Mouse (Mus musculus) layer of hippocampus, postnatal 36 days (tissue): ENCODE results near the gene Cd8a. TPM values are rescaled to one million over a fixed set of nuclear protein-coding genes. Genes with fewer than 3 reads are reported as not detected.
"Not testable (repeated sequence)": the region's sequence is repeated elsewhere in the genome, so short reads cannot be mapped to it uniquely, and the experiment has no call there.

Source experiments
- DNase-seq, 2 experiments: peaks; one replicate each; pipeline ENCODE4 v3.0.0; 2022
- total RNA-seq, 2 experiments: library from RNA; stranded (reverse); gene quantifications; 2 replicates each; pipeline ENCODE4 v1.2.3; 2021

Cd8a gene
- total RNA-seq = not detected

GRCm38 (mm10) chr6:71373249-71373775 is at the start of gene Cd8a:
TSS of gene Cd8a (plus strand) at chr6:71373427.
- no peak for DNase-seq

GRCm38 (mm10) chr6:71324816-71325215 is 48.4 kb upstream of the Cd8a start:
- no peak for DNase-seq

DNA sequence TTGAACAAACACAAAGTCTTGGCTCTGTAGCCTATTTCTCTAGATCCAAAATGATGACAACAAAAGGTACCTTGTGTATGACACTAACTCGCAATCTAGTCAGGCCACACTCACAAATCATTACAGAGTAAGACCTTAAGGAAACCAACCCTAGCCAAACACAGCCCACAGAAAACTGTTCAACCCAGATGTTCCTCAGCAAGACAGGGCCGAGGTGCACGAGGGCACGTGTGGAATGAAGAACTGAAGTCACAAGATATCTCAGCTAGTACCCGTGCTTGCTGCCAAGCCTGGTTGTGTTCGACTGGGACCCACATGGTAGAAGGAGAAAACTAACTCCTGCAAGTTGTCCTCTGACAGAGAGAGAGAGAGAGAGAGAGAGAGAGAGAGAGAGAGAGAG is 43.3 kb upstream of the Cd8a start:
- no peak for DNase-seq

GRCm38 (mm10) chr6:71330486-71330885 is 42.7 kb upstream of the Cd8a start:
- DNase-seq = no peak

DNA sequence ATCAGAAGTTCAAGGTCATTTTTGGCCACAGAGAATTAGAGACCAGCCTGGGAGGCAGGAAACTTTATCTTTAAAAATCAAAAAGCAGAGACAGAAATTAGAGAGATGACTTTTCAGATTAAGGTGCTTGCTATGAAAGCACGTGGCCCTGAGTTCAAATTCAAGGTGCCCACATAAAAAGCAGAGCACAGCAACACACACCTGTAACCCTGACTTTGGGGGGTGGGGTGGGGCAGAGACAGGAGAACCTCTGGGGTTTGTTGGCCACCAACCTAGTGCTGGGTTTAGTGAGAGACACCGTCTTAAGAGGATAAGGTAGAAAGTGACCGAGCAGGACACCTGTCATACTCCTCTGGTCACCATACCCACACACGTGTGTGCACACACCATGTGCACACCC is 41.7 kb upstream of the Cd8a start:
- DNase-seq = not testable (repeated sequence)

- DNase-seq = no peak
Measured at GRCm38 (mm10) chr6:71332236-71332965, 40.8 kb upstream of the Cd8a start.

GRCm38 (mm10) chr6:71333031-71333430 is 40.2 kb upstream of the Cd8a start:
- no peak for DNase-seq

GRCm38 (mm10) chr6:71333578-71334273 is 39.5 kb upstream of the Cd8a start:
- DNase-seq = no peak

DNA sequence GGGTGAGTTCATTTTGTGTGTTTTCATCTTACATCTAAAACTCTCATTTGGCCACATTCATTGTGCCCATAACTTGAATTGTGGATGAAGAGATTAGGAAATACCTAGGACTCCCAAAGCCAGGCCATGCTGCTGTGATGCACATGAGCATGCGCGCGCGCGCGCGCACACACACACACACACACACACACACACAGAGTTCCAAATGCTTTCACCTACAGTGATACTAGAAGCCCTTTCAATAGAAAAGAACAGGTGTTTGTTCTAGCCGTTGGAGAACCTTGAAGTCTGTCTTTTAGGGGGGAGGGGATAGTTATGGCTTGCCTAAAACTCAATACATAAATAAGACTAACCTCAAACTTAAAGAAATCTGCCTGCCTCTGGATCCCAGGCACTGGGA is 35.6 kb upstream of the Cd8a start:
- DNase-seq = no peak

DNA sequence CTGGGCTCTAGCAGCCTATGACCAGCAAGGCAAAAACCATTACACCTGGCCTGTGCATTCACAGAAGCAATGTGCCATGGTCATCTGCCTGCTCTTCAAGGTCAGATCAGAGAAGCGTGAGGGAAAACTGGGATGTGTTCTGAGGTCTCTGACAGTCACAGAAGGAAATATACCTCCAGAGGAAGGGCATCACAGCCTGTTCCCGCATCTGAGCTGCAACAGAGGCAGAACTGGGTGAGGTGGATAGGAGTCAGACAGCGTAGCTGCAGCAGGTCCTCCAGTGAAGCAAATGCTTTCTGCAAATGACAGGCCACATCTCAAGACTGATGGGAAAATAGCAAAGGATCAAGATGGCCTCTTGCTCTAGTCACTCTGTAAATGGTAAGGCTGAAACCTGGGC is 34.3 kb upstream of the Cd8a start:
- DNase-seq = no peak

GRCm38 (mm10) chr6:71339351-71339750 is 33.9 kb upstream of the Cd8a start:
- no peak for DNase-seq

GRCm38 (mm10) chr6:71341179-71341578 is 32.0 kb upstream of the Cd8a start:
- DNase-seq = no peak

DNA sequence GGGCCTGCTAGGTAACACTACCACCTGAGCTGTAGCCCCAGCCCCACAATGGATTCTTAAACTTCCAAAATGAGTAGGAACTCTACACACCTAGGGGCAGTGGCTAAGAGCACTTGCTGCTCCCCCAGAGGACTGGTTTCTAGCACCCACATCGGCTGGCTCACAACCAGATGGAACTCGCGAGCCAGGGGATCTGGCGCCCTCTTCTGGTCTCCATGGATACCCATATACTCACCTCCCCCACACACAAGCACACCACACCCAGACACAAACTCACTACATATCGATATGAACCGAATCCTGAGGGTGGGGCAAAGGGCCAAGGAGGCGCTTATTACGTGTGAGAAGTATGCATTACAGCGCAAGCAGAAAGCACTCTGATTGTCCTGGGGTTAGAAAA is 25.2 kb upstream of the Cd8a start:
- no peak for DNase-seq

GRCm38 (mm10) chr6:71351201-71351600 is 22.0 kb upstream of the Cd8a start:
- no peak for DNase-seq

- DNase-seq = no peak
Measured at GRCm38 (mm10) chr6:71352201-71352600, 21.0 kb upstream of the Cd8a start.

- DNase-seq = no peak
Measured at GRCm38 (mm10) chr6:71352866-71353427, 20.3 kb upstream of the Cd8a start.

DNA sequence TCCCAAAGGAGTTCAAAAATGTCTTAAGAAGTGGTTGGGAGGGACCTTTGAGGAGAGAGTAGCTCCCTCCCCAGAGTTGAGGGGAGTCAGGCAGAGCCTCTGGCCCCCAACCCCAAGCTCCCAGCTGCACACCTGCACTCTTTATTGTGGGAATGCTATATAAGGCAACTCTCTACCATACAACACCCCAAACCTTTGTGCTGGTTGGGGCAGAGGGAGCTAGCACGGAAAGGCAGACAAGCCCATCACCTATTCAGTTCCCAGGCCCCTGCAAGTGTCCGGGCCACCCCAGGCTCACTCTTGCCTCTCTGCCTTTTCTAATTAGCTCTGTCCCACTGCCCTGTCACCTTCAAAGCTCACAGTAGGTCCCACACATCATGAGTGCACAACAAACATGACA is 19.5 kb upstream of the Cd8a start:
- no peak for DNase-seq

DNA sequence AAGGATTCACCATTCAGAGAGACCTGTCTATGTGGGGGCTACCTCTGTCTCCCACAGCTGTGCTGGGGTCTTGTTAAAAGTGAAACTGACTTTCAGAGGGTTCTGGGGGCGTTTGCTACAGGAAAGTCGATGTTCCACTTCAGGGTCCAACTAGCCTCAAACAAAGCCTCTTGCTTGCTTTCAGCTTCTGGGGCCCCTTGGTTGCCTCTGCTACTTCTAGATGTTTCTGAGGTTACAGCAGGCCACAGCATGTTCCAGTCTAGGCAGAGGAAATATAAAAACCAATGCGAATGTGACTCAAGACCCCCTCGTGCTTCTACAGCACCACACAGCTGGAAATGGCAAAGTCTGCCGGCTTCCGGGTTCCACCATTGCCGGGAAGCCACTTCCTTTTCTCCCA is 15.7 kb upstream of the Cd8a start:
- DNase-seq = no peak

DNA sequence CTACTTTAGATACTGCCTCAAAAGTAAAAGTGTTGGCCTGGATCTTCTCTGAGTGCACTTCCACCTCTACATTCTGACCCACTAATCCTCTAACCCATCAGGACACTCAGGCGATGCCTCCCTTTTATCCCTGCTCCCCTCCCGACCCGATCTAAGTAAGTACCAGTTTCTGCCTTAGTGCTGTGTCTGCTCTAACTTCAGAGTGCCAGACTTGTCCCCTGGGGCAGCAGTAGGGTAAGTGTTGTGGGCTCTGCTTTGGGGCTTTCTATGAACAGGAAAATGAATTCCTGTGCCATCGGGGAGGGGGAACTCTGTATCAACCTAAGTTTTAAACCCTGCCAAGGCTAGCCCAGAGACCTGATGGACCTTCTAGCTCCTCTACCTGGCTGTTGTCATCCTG is 13.0 kb upstream of the Cd8a start:
- no peak for DNase-seq

GRCm38 (mm10) chr6:71360751-71361150 is 12.5 kb upstream of the Cd8a start:
- DNase-seq = no peak

- no peak for DNase-seq
Measured at GRCm38 (mm10) chr6:71361156-71361670, 12.0 kb upstream of the Cd8a start.

DNA sequence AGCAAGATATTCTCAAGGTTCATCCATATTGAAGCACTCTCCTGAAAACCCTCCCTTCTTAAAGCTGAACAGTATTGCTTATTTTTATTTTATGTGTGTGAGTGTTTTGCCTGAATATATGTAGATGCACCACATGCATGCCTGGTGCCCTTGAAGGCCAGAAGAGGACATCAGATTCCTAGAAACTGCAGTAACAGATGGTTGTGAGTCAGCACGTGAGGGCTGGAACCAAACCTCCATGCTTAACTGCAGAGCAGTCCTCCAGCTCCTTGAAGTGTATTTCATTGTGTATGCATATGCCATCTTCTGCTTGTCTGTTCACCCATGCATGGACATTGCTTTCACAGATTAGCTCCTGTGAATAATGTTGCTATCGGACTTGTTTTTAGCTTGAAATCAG is 9.2 kb upstream of the Cd8a start:
- no peak for DNase-seq

- no peak for DNase-seq
Measured at GRCm38 (mm10) chr6:71369416-71369815, 3.8 kb upstream of the Cd8a start.
